ENCODE assay signal across 7 mouse cellular contexts in the genomic region with DNA sequence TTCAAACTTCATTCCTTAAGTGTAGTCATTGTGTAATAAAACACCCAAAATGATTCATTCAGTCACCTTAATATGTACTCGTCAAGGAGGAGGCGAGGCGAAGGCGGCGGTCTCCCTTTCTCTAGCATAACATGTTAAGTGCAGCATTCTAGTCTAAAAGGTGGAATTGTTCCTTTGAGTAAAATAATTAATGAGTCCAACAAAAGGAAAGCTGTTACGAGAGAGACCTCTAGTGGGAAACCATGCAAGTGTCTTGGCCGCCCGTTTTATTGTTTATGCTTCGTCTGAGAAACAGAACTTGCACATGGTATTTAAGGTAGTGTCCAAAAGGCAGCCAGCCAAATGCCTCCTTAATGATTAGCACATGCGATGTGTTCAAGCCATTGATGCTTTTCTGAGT.
DNase-seq lines count a peak whose midpoint lies in the region; ATAC-seq lines count a peak whose summit lies in the region.

No protein-coding gene starts in this region.

- H3K36me3 ChIP-seq in forebrain, embryonic 11.5 days (ENCODE audit: control insufficient read depth, insufficient read depth, low read length): no peaks in the 10 kb centered on the region
- H3K36me3 ChIP-seq in neural tube, embryonic 11.5 days (ENCODE audit: control insufficient read depth, insufficient read depth, low read length): no peaks in the 10 kb centered on the region

- no peak overlapping the region for H3K4me3 ChIP-seq in forebrain, embryonic 11.5 days (ENCODE audit: low read depth, low read length)
- no peak overlapping the region for H3K4me3 ChIP-seq in neural tube, embryonic 11.5 days (ENCODE audit: low read depth, low read length)

- H3K27ac ChIP-seq in forebrain, embryonic 11.5 days (ENCODE audit: low read depth, low read length): no peak overlapping the region
- H3K27ac ChIP-seq in neural tube, embryonic 11.5 days (ENCODE audit: low read depth, low read length): no peak overlapping the region

- H3K4me2 ChIP-seq in forebrain, embryonic 11.5 days (ENCODE audit: low read depth, low read length, severe bottlenecking): no peak overlapping the region
- H3K4me2 ChIP-seq in neural tube, embryonic 11.5 days (ENCODE audit: low read depth): no peak overlapping the region

- H3K4me1 ChIP-seq in forebrain, embryonic 11.5 days (replicated peaks; ENCODE audit: control insufficient read depth, insufficient read depth, low read length): no peaks in the 10 kb centered on the region
- H3K4me1 ChIP-seq in neural tube, embryonic 11.5 days (ENCODE audit: control insufficient read depth, insufficient read depth, low read length): no peaks in the 10 kb centered on the region

- no peak overlapping the region for H3K9ac ChIP-seq in forebrain, embryonic 11.5 days (ENCODE audit: low read length)
- H3K9ac ChIP-seq in neural tube, embryonic 11.5 days (ENCODE audit: low read length): no peak overlapping the region

- peak; percentile 14 to 18 for DNase-seq in urinary bladder, postnatal 36 days (ENCODE audit: low spot score in 2 of 2)
- DNase-seq in urinary bladder, postnatal 10 days (ENCODE audit: low spot score): no peak
- DNase-seq in forebrain, embryonic 11.5 days (ENCODE audit: low spot score): peak; percentile 49
- peak; percentile 27 for DNase-seq in kidney, adult 11 months
- DNase-seq in left cerebral cortex, postnatal 25 days (ENCODE audit: low spot score in 2 of 2): peak; percentile 38 to 55
- peak; percentile 52 for DNase-seq in neural tube, embryonic 11.5 days (ENCODE audit: low spot score)
- DNase-seq in thymus, postnatal 0 days (ENCODE audit: low spot score): no peak

- H3K9me3 ChIP-seq in forebrain, embryonic 11.5 days (ENCODE audit: control insufficient read depth, low read length): no peaks in the 10 kb centered on the region
- no peaks in the 10 kb centered on the region for H3K9me3 ChIP-seq in neural tube, embryonic 11.5 days (ENCODE audit: control insufficient read depth, low read length)

- ATAC-seq in forebrain, embryonic 11.5 days (replicated peaks; ENCODE audit: low FRiP score): peak; percentile 80
- no peak for ATAC-seq in neural tube, embryonic 11.5 days (ENCODE audit: insufficient read depth, low FRiP score, low TSS enrichment)

- intact Hi-C loops in left cerebral cortex, postnatal 25 days (cut with DNase I): loop anchor here (5.0 to 10.0 kb wide), 3 partner anchors 180 to 1903 kb away; no protein-coding TSS in a partner anchor

- WGBS in forebrain, embryonic 11.5 days: 20% methylated on average over 10 of the region's 10 CpGs
- 32% methylated on average over 10 of the region's 10 CpGs for WGBS in neural tube, embryonic 11.5 days

- H3K27me3 ChIP-seq in forebrain, embryonic 11.5 days (ENCODE audit: control insufficient read depth, insufficient read depth, low read length): no peaks in the 10 kb centered on the region
- no peaks in the 10 kb centered on the region for H3K27me3 ChIP-seq in neural tube, embryonic 11.5 days (ENCODE audit: control insufficient read depth, insufficient read depth, low read length)

Comparison
In these comparisons a context has a peak if more than half of its experiments do, and no peak if none do; other contexts are left out.
1. DNase-seq: peak in urinary bladder, postnatal 36 days (2 of 2), forebrain, embryonic 11.5 days (single experiment), kidney, adult 11 months (single experiment), left cerebral cortex, postnatal 25 days (2 of 2) and neural tube, embryonic 11.5 days (single experiment); none in urinary bladder, postnatal 10 days (single experiment) and thymus, postnatal 0 days (single experiment).